In the genomic region with DNA sequence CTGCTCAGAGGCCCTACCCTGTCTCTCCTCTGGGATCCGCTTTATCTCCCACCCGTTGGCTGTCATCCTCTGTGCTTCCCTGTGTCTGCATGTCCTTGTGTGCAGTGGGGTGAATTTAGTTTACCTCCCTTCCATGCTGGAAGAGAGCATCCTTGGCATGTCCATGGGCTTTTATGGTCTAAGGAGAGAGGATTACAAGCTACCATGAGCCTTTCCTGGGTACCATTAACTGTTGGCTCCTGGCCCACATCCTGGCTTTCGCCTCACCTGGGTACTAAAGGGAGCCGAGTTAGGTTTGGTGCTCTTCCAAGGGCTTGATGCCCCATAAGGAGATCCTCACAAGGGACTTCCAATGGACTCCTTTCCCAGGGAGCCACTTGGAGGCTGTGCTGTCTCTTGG, we compare ENCODE assay signal across 11 mouse cellular contexts. TPM values are rescaled to one million over a fixed set of nuclear protein-coding genes. Genes with fewer than 3 reads are reported as not detected.
DNase-seq lines count a peak whose midpoint lies in the region; ATAC-seq and TF ChIP-seq lines count a peak whose summit lies in the region.
"Had no signal": no experiment of that assay in that cellular context is flagged by ENCODE, and none has a peak within 500 bp of the region (broad histone marks: within the 10 kb centered on the region; RNA-seq: fewer than 3 reads in every experiment).

No protein-coding gene starts in this region.

- no peak for ATAC-seq in heart, embryonic 16.5 days (replicated peaks; ENCODE audit: extremely low read depth, insufficient read depth, low FRiP score)
- no peak for ATAC-seq in lung, embryonic 16.5 days (ENCODE audit: low read depth)
- ATAC-seq in limb, embryonic 14.5 days (ENCODE audit: low FRiP score, low read depth) = no peak

- peak overlapping the region; percentile 55 for H3K4me2 ChIP-seq in heart, embryonic 16.5 days (ENCODE audit: low read depth, low read length)
- peak overlapping the region; percentile 47 for H3K4me2 ChIP-seq in lung, embryonic 16.5 days (ENCODE audit: low read depth, low read length)
- H3K4me2 ChIP-seq in limb, embryonic 14.5 days (replicated peaks; ENCODE audit: low read depth, low read length, severe bottlenecking) = 0 out of 2 replicates have a peak overlapping the region, but pooled peaks have one; percentile 4
- H3K4me2 ChIP-seq: limb, embryonic 12.5 days had no signal

- H3K9me3 ChIP-seq in heart, embryonic 16.5 days (replicated peaks; ENCODE audit: control insufficient read depth, low read length) = no peaks in the 10 kb centered on the region
- H3K9me3 ChIP-seq in lung, embryonic 16.5 days (ENCODE audit: control insufficient read depth, low read length) = no peaks in the 10 kb centered on the region
- H3K9me3 ChIP-seq in limb, embryonic 14.5 days (ENCODE audit: control insufficient read depth, low read length) = no peaks in the 10 kb centered on the region
- H3K9me3 ChIP-seq: limb, embryonic 12.5 days had no signal

- peaks cover 22% of the 10 kb centered on the region for H3K36me3 ChIP-seq in heart, embryonic 16.5 days (ENCODE audit: control insufficient read depth, insufficient read depth)
- H3K36me3 ChIP-seq in lung, embryonic 16.5 days (ENCODE audit: control insufficient read depth, insufficient read depth, low read length) = peaks cover 13% of the 10 kb centered on the region
- H3K36me3 ChIP-seq in limb, embryonic 14.5 days (ENCODE audit: control insufficient read depth, insufficient read depth, low read length) = peaks cover 37% of the 10 kb centered on the region

- DNase-seq in heart, postnatal 4 days = no peak
- no peak for DNase-seq in lung, postnatal 10 days
- DNase-seq in cerebellum, postnatal 25 days = peak; percentile 77 to 86
- DNase-seq in limb, embryonic 14.5 days (ENCODE audit: low spot score) = no peak
- DNase-seq in adrenal gland, postnatal 14 days = no peak
- no peak for DNase-seq in adrenal gland, adult (ENCODE audit: inconsistent age in 2 of 2, low spot score in 1 of 2)
- DNase-seq: kidney, postnatal 10 days; right cerebral cortex, adult 18-20 months had no signal

- H3K4me3 ChIP-seq in heart, embryonic 16.5 days (ENCODE audit: low read length) = peak overlapping the region; percentile 44
- H3K4me3 ChIP-seq in lung, embryonic 16.5 days (ENCODE audit: low read length) = peak overlapping the region; percentile 33
- no peak overlapping the region for H3K4me3 ChIP-seq in limb, embryonic 14.5 days (replicated peaks; ENCODE audit: low read length)
- H3K4me3 ChIP-seq: limb, embryonic 12.5 days had no signal

- no peak for TF ChIP-seq POLR2A in limb, embryonic 14.5 days (IDR thresholded peaks at IDR 0.05; ENCODE audit: borderline replicate concordance, extremely low read depth, insufficient read depth, insufficient read length)

- 66% methylated on average over 4 of the region's 4 CpGs for WGBS in heart, embryonic 16.5 days
- 77% methylated on average over 4 of the region's 4 CpGs for WGBS in lung, embryonic 16.5 days
- WGBS in limb, embryonic 14.5 days = 84% methylated on average over 4 of the region's 4 CpGs

- no peaks in the 10 kb centered on the region for H3K27me3 ChIP-seq in heart, embryonic 16.5 days (ENCODE audit: control insufficient read depth, insufficient read depth, low read length)
- H3K27me3 ChIP-seq in lung, embryonic 16.5 days (ENCODE audit: control insufficient read depth, insufficient read depth, low read depth, low read length) = no peaks in the 10 kb centered on the region
- no peaks in the 10 kb centered on the region for H3K27me3 ChIP-seq in limb, embryonic 14.5 days (ENCODE audit: control insufficient read depth, insufficient read depth, low read length)
- H3K27me3 ChIP-seq: limb, embryonic 12.5 days had no signal

- H3K4me1 ChIP-seq in heart, embryonic 16.5 days (ENCODE audit: control insufficient read depth, insufficient read depth, low read length) = peaks cover 51% of the 10 kb centered on the region
- peaks cover 5% of the 10 kb centered on the region for H3K4me1 ChIP-seq in lung, embryonic 16.5 days (replicated peaks; ENCODE audit: control insufficient read depth, insufficient read depth, low read length)
- peaks cover 20% of the 10 kb centered on the region for H3K4me1 ChIP-seq in limb, embryonic 14.5 days (ENCODE audit: control insufficient read depth, insufficient read depth, low read length)

- H3K27ac ChIP-seq in heart, embryonic 16.5 days (ENCODE audit: low read length) = no peak overlapping the region
- H3K27ac ChIP-seq in lung, embryonic 16.5 days (ENCODE audit: low read length) = no peak overlapping the region
- no peak overlapping the region for H3K27ac ChIP-seq in limb, embryonic 14.5 days (replicated peaks; ENCODE audit: low read depth, low read length)

- no peak overlapping the region for H3K9ac ChIP-seq in heart, embryonic 16.5 days (ENCODE audit: low read length)
- H3K9ac ChIP-seq in lung, embryonic 16.5 days (ENCODE audit: low read length) = peak overlapping the region; percentile 6; the same call in 1 of the 2 replicates
- H3K9ac ChIP-seq in limb, embryonic 14.5 days (ENCODE audit: low read depth, low read length, severe bottlenecking) = no peak overlapping the region
- H3K9ac ChIP-seq: limb, embryonic 12.5 days had no signal

RNA-seq across cellular contexts. Expression of a gene that starts 53.1 kb away (rescaled TPM):
- polyA plus RNA-seq in heart, embryonic 16.5 days (2015; fragmentation: Nextera tagmentation; extraction: Ambion mirVana) = 54.1 and 59.6 TPM in 2 replicates
- total RNA-seq in heart, postnatal 4 days (2021) = 100 to 1,000 TPM; 209 to 213 TPM
- 39.6 and 40.1 TPM in 2 replicates for polyA plus RNA-seq in lung, embryonic 16.5 days (2015; fragmentation: Nextera tagmentation; extraction: Ambion mirVana)
- 52.6 and 58.6 TPM in 2 replicates for polyA plus RNA-seq in limb, embryonic 14.5 days (2012; rRNA removed)
- 54.4 and 56.5 TPM in 2 replicates for polyA plus RNA-seq in limb, embryonic 14.5 days (2014; fragmentation: Nextera tagmentation; extraction: Ambion mirVana)
- 54.4 and 64.5 TPM in 2 replicates for total RNA-seq in adrenal gland, postnatal 14 days (2021)

RNA-seq across cellular contexts. Expression of a gene that starts 59.6 kb away (rescaled TPM):
- not detected in 2 replicates for polyA plus RNA-seq in heart, embryonic 16.5 days (2015; fragmentation: Nextera tagmentation; extraction: Ambion mirVana)
- not detected for total RNA-seq in heart, postnatal 4 days (2021)
- polyA plus RNA-seq in lung, embryonic 16.5 days (2015; fragmentation: Nextera tagmentation; extraction: Ambion mirVana) = not detected in 2 replicates
- 0.23 TPM in 1 of 2 replicates, not detected in the other for polyA plus RNA-seq in limb, embryonic 14.5 days (2012; rRNA removed)
- polyA plus RNA-seq in limb, embryonic 14.5 days (2014; fragmentation: Nextera tagmentation; extraction: Ambion mirVana) = 0.25 TPM in 1 of 2 replicates, not detected in the other
- total RNA-seq in adrenal gland, postnatal 14 days (2021) = not detected in 2 replicates
- polyA plus RNA-seq: limb, embryonic 12.5 days had no signal

Comparison
In these comparisons a context has a peak if more than half of its experiments do, and no peak if none do; other contexts are left out.
1. H3K4me2 ChIP-seq: peak in every context shown above with its lines; median percentile 55 in heart, embryonic 16.5 days; 47 in lung, embryonic 16.5 days; 4 in limb, embryonic 14.5 days.
2. DNase-seq: peak in cerebellum, postnatal 25 days (2 of 2); none in heart, postnatal 4 days (single experiment), lung, postnatal 10 days (single experiment), limb, embryonic 14.5 days (single experiment), adrenal gland, postnatal 14 days (single experiment) and adrenal gland, adult (0 of 2).